Mouse (Mus musculus): Measurements from ENCODE around the gene Zp2. TPM values are rescaled to one million over a fixed set of nuclear protein-coding genes. Genes with fewer than 3 reads are reported as not detected.

Gene Zp2
- polyA plus RNA-seq, 1 experiment from 2014 or later, result 0.17 TPM

DNA sequence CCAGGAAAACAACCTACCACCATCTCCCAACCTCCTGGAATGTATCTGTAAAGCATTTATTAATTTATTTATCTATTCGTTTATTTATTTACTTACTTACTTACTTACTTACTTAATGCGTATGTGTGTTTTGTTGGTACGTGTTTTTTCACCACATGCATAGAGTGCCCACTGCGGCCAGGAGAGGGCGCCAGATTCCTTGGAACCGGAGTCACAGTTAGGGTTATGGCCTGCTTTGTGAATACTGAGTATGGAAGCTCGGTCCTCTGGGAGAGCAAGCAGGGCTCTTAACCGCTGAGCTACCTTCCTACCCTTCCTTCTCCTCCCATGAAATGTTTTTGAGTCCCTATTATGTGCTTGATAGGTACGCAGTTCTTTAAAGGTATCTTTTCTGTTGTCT is 46.7 kb downstream of the Zp2 start:
- no peak for ATAC-seq (ENCODE audit: extremely low read depth, insufficient number of reproducible peaks, low FRiP score, low TSS enrichment)
- 32% methylated on average over 9 of the region's 9 CpGs for WGBS

DNA sequence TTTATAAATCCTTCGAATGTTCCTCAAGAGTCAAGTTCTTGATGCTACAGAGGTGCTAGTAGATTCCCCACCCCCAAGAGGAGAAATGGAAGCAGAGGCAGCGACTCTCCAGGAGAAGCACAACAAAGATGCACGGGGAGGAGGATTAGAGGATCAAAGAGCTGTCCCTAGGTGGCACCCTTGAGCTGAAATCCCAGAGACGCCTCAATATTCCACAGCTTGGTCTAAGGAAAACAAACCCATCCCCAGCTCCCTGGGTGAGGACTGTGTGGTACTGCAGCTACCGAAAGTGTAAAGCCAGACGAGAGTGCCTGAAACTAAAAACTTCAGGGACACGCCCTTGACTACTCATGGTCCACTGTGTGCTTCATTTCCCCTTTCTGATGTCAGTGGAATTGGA is 47.2 kb downstream of the Zp2 start:
- Histone ChIP-seq H3K4me1 (peaks cover 18% of the 10 kb centered on the region), H3K27me3 (replicated peaks) (no peaks in the 10 kb centered on the region), H3K4me2 (no peak overlapping the region), H3K4me3 (no peak overlapping the region), H3K9me3 (no peaks in the 10 kb centered on the region), H3K9ac (no peak overlapping the region), H3K27ac (replicated peaks) (no peak overlapping the region), H3K36me3 (no peaks in the 10 kb centered on the region)
- WGBS, result 8% methylated on average over 7 of the region's 7 CpGs
- peak; percentile 22; the same call in 1 of the 2 replicates for ATAC-seq (ENCODE audit: extremely low read depth, insufficient number of reproducible peaks, low FRiP score, low TSS enrichment)

More for the DNA sequence above, 46.7 kb downstream of the Zp2 start:
- Histone ChIP-seq H3K4me3 (no peak overlapping the region), H3K4me1 (peaks cover 24% of the 10 kb centered on the region), H3K9ac (no peak overlapping the region), H3K4me2 (no peak overlapping the region), H3K27me3 (replicated peaks) (no peaks in the 10 kb centered on the region), H3K36me3 (no peaks in the 10 kb centered on the region), H3K27ac (replicated peaks) (no peak overlapping the region), H3K9me3 (no peaks in the 10 kb centered on the region)

DNA sequence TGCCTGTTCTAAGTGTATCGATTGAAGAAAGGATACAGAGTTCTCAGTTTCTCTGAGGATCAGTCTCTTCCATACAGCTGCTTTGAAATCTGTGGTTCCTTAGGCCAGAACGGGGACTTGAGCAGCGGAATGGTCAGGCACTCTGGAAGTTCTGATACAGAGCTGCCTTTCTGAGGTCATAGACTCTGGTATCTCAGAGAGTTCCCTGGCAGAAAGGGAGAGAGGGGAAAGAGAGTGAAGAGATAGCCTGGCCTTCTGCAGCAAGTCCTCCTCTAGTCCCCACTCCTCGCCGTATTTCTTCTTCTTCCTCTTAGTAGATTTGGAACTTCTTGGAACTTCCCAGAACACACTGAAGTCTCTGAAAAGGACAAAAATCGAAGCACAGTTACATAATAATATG is 49.9 kb downstream of the Zp2 start, which contains the start of gene Dnah3:
Gene Dnah3, minus strand, starts transcription at position 101 of the 400 bp plus-strand sequence.
- Histone ChIP-seq H3K4me2 (no peak within 1 kb of the TSS), H3K9ac (no peak within 1 kb of the TSS), H3K27ac (replicated peaks) (no peak within 1 kb of the TSS), H3K9me3 (no peaks in the 10 kb centered on the region), H3K4me1 (peaks cover 11% of the 10 kb centered on the region; the same call in 1 of the 2 replicates), H3K36me3 (no peaks in the 10 kb centered on the region), H3K4me3 (no peak within 1 kb of the TSS), H3K27me3 (replicated peaks) (no peaks in the 10 kb centered on the region)
- WGBS, result 73% methylated on average over 6 of the region's 6 CpGs
- no peak for ATAC-seq (ENCODE audit: extremely low read depth, insufficient number of reproducible peaks, low FRiP score, low TSS enrichment)

DNA sequence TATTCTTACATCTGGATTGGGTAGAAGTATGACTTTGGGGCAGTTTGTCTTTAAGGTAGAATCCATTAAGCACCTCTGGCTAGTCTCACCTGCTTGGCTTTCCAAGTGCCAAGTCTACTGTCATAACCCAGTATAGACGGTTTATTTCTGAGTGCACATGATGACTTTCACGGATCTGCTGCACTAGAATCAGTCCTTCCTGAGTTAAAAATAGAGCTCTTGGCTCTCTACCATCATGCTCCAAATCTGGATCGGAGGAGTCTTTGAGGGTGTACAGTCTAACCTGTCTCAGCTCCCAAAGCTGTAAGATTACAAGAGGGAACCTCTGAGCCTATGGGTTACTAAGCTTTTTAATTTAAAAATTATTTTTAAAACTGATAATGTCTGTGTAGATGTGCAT is 50.9 kb downstream of the Zp2 start:
- H3K4me3 ChIP-seq, result no peak overlapping the region
- H3K27ac ChIP-seq (replicated peaks), result no peak overlapping the region
- peaks cover 11% of the 10 kb centered on the region; the same call in 1 of the 2 replicates for H3K4me1 ChIP-seq
- H3K27me3 ChIP-seq (replicated peaks), result no peaks in the 10 kb centered on the region
- no peaks in the 10 kb centered on the region for H3K9me3 ChIP-seq
- ATAC-seq (ENCODE audit: extremely low read depth, insufficient number of reproducible peaks, low FRiP score, low TSS enrichment), result no peak
- H3K4me2 ChIP-seq, result no peak overlapping the region
- WGBS, result 31% methylated on average over 3 of the region's 3 CpGs
- no peak overlapping the region for H3K9ac ChIP-seq
- no peaks in the 10 kb centered on the region for H3K36me3 ChIP-seq

DNA sequence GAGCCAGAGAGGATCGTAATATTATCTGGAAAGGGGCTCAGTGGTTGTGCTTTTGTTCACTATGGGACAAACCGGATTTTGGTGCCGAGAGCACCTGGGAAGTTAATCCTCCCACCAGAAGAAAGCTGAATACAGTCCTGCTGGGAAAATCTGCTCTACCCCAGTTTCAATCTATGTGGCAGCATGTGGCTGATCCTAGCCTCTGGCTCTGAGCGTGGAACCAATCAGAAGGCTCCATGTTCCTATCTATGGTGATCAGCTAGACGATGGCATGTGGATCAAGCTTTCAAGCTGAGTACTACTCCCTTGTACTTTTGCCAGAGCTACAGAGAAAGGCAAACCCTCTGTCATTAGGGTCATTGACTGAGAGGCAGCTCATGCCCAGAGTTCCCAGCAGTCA is 52.1 kb downstream of the Zp2 start:
- no peak for ATAC-seq (ENCODE audit: extremely low read depth, insufficient number of reproducible peaks, low FRiP score, low TSS enrichment)
- Histone ChIP-seq H3K4me1 (peaks cover 11% of the 10 kb centered on the region; the same call in 1 of the 2 replicates), H3K9me3 (no peaks in the 10 kb centered on the region), H3K9ac (no peak overlapping the region), H3K27me3 (replicated peaks) (no peaks in the 10 kb centered on the region), H3K36me3 (no peaks in the 10 kb centered on the region), H3K4me2 (no peak overlapping the region), H3K4me3 (no peak overlapping the region), H3K27ac (replicated peaks) (no peak overlapping the region)
- WGBS, result 45% methylated on average over 5 of the region's 5 CpGs

DNA sequence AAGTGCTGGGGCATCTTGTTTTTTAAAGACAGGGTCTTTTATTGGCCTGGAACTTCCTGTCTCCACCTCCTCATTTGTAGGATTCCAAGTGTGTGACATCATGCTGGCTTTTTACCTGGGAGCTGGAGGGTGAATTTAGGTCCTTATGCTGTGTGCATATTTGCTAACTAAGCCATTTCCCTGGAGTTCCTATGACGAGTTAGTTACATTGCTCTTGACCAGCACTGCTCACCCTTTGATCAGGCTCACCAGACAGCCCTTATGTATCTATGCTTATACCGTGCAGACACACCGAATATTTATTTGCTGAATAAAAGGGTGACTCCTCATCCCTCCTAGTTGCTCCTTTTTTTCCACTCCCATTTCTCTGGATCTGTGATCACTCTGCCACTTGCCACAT is 64.9 kb downstream of the Zp2 start:
- H3K36me3 ChIP-seq, result no peaks in the 10 kb centered on the region
- no peaks in the 10 kb centered on the region for H3K9me3 ChIP-seq
- H3K4me2 ChIP-seq, result no peak overlapping the region
- H3K9ac ChIP-seq, result no peak overlapping the region
- H3K27me3 ChIP-seq (replicated peaks), result no peaks in the 10 kb centered on the region
- 74% methylated on average over 3 of the region's 3 CpGs for WGBS
- H3K4me3 ChIP-seq, result no peak overlapping the region
- ATAC-seq (ENCODE audit: extremely low read depth, insufficient number of reproducible peaks, low FRiP score, low TSS enrichment), result no peak
- no peak overlapping the region for H3K27ac ChIP-seq (replicated peaks)
- H3K4me1 ChIP-seq, result no peaks in the 10 kb centered on the region

Other genes with a start within 250 kb of the Zp2 start
- gene Lyrm1, start 249.4 kb downstream of the Zp2 start, polyA plus RNA-seq (2015; fragmentation: Nextera tagmentation; extraction: Ambion mirVana), result 8.2 TPM in 2 replicates
- gene Dcun1d3, start 249.0 kb downstream of the Zp2 start, polyA plus RNA-seq (2015; fragmentation: Nextera tagmentation; extraction: Ambion mirVana), result 6.4 and 7.3 TPM in 2 replicates
- gene Dnah3, start 50.0 kb downstream of the Zp2 start, polyA plus RNA-seq (2015; fragmentation: Nextera tagmentation; extraction: Ambion mirVana), result not detected in 2 replicates
- gene Tmem159, start 42.9 kb downstream of the Zp2 start, polyA plus RNA-seq (2015; fragmentation: Nextera tagmentation; extraction: Ambion mirVana), result 19.5 and 39.1 TPM in 2 replicates
- gene Anks4b, start 28.6 kb upstream of the Zp2 start, polyA plus RNA-seq (2015; fragmentation: Nextera tagmentation; extraction: Ambion mirVana), result 0.04 and 0.05 TPM in 2 replicates
- gene Crym, start 56.8 kb upstream of the Zp2 start, polyA plus RNA-seq (2015; fragmentation: Nextera tagmentation; extraction: Ambion mirVana), result 1.7 and 1.9 TPM in 2 replicates
- not detected in 2 replicates for gene Abca14, start 58.7 kb upstream of the Zp2 start, polyA plus RNA-seq (2015; fragmentation: Nextera tagmentation; extraction: Ambion mirVana)
- not detected in 2 replicates for gene Abca15, start 183.4 kb upstream of the Zp2 start, polyA plus RNA-seq (2015; fragmentation: Nextera tagmentation; extraction: Ambion mirVana)